Mouse (Mus musculus) ES-E14 (cell line): ENCODE measurements around the gene Hlcs. TPM values are rescaled to one million over a fixed set of nuclear protein-coding genes. Genes with fewer than 3 reads are reported as not detected.

Experiments
- DNase-seq: peaks from one replicate; pipeline ENCODE4 v3.0.0-alpha.2; 2013; ENCODE audit warnings: low read depth, low spot score
- H3K27ac ChIP-seq: 2 replicates; pipeline ENCODE4 v1.5.1; 2012; ENCODE audit warnings: low read depth, mild to moderate bottlenecking, low read length, moderate library complexity, mixed read lengths; ENCODE audit not compliant: poor library complexity, insufficient read depth, severe bottlenecking
- H3K36me3 ChIP-seq: 2 replicates; pipeline ENCODE4 v1.6.1; 2012; ENCODE audit warnings: mild to moderate bottlenecking, low read length, moderate library complexity, mixed read lengths; ENCODE audit not compliant: control insufficient read depth, poor library complexity, insufficient read depth, severe bottlenecking
- H3K4me1 ChIP-seq, 2 experiments: fragments of 150-350 bp in 1 of 2; sonication (generic) in 1 of 2; 2 replicates each; pipeline ENCODE4 v1.6.1; 2012; ENCODE audit warnings: low read length in 2 of 2, mild to moderate bottlenecking in 1 of 2, mixed read lengths in 1 of 2; ENCODE audit not compliant: control insufficient read depth in 2 of 2, insufficient read depth in 2 of 2, poor library complexity in 1 of 2
- H3K4me3 ChIP-seq, 2 experiments: fragments of 150-350 bp in 1 of 2; sonication (generic) in 1 of 2; 2 replicates each; pipeline ENCODE4 v1.5.1; 2012; ENCODE audit warnings: low read length in 2 of 2, low read depth in 1 of 2, mild to moderate bottlenecking in 1 of 2, mixed read lengths in 1 of 2; ENCODE audit not compliant: insufficient read depth in 1 of 2, poor library complexity in 1 of 2, severe bottlenecking in 1 of 2
- H3K9ac ChIP-seq: 2 replicates; pipeline ENCODE4 v1.6.1; 2012; ENCODE audit warnings: low read depth, mild to moderate bottlenecking, low read length, mixed read lengths; ENCODE audit not compliant: poor library complexity, insufficient read depth, severe bottlenecking
- H3K9me3 ChIP-seq: fragments of 150-350 bp; sonication (generic); 2 replicates; pipeline ENCODE4 v1.6.1; 2012; ENCODE audit warnings: low read depth, mild to moderate bottlenecking, low read length; ENCODE audit not compliant: control insufficient read depth, insufficient read depth
- CHD2 ChIP-seq: IDR thresholded peaks from 2 replicates; pipeline ENCODE4 v1.6.1; 2014; ENCODE audit warnings: mild to moderate bottlenecking, low read depth, low read length, inconsistent platforms
- HCFC1 ChIP-seq: IDR thresholded peaks from 2 replicates; pipeline ENCODE4 v1.6.1; 2012; ENCODE audit warnings: low read length, inconsistent platforms, borderline replicate concordance; ENCODE audit not compliant: insufficient read depth
- MAFK ChIP-seq: IDR thresholded peaks from 2 replicates; pipeline ENCODE4 v1.6.1; 2014; ENCODE audit warnings: mild to moderate bottlenecking, low read depth, low read length, inconsistent platforms; ENCODE audit not compliant: insufficient read depth
- ZC3H11A ChIP-seq: IDR thresholded peaks from 2 replicates; pipeline ENCODE4 v1.6.1; 2012; ENCODE audit warnings: low read depth, mild to moderate bottlenecking, inconsistent platforms, low read length, borderline replicate concordance
- ZNF384 ChIP-seq: IDR thresholded peaks from 2 replicates; pipeline ENCODE4 v1.6.1; 2012; ENCODE audit warnings: low read depth, low read length, inconsistent platforms
- in situ Hi-C, 2 experiments: fragments of 600-800 bp; cut with MboI; formaldehyde crosslinking; loops; one replicate each; pipeline ENCODE4 v1.15.1; 2025; ENCODE audit warnings: low sequenced_read_pairs in 2 of 2, inconsistent platforms in 1 of 2; ENCODE audit not compliant: unreplicated experiment in 2 of 2
- total RNA-seq: library from RNA; depleted of rRNA; stranded (reverse); fragments of 300-350 nt; gene quantifications from 2 replicates; pipeline ENCODE4 v1.2.3, GENCODE M21; 2012

Gene Hlcs
- total RNA-seq, 1 experiment, result 5.2 TPM

DNA sequence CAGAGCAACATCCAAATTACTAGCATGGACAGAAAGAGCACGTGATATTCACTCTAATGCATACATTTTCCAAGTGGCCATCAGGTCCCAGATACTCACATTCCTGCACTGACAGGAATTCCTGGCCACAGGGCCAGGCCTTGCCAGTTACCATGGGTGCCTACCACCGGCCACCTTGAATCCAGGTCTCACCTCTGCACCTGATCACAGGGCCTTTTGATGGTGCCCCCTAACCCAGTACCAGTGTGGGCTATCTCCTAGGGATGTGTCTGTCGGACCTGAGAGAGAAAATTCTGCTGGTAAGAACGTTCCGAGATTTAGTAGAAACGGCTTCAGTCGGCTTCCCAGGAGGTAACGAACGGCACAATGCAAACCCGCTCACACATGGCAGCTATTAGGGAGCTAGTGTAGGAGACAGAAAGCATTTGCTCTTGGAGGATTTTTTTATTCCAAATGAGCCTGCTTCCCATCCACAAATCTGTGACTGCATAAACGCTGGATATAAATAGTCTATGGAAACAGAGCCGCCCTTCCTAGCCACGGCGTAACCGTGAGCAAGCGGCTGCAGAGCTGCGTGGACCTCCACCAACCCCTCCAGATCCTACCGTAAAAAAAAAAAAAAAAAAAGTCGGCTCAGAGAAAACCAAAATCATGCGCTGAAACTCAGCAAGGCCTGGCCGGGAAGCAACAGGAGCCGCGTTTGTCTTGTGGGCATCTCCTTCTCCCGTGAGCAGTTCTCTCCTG is 59.5 kb downstream of the Hlcs start:
- in situ Hi-C loops, result no loop called here
- Histone ChIP-seq H3K27ac (no peak overlapping the region), H3K9me3 (no peaks in the 10 kb centered on the region), H3K9ac (no peak overlapping the region), H3K4me3 (no peak overlapping the region; a peak in 1 of 4 replicates), H3K4me1 (no peaks in the 10 kb centered on the region), H3K36me3 (no peaks in the 10 kb centered on the region)
- TF ChIP-seq ZNF384, result peak; percentile 50; the same call in 1 of the 2 replicates
- TF ChIP-seq MAFK, result no peak
- DNase-seq, result no peak

- TF ChIP-seq HCFC1 (no peak), ZC3H11A (no peak), CHD2 (no peak), MAFK (no peak), ZNF384 (no peak)
- no peaks in the 10 kb centered on the region for H3K4me1 ChIP-seq
- H3K9me3 ChIP-seq, result no peaks in the 10 kb centered on the region
- H3K9ac ChIP-seq, result no peak overlapping the region
- in situ Hi-C loops, result no loop called here
- no peaks in the 10 kb centered on the region for H3K36me3 ChIP-seq
- H3K27ac ChIP-seq, result no peak overlapping the region
- DNase-seq, result no peak
- H3K4me3 ChIP-seq, result no peak overlapping the region
These were observed 61.6 kb downstream of the Hlcs start for GRCm38 (mm10) chr16:94251756-94252155.

DNA sequence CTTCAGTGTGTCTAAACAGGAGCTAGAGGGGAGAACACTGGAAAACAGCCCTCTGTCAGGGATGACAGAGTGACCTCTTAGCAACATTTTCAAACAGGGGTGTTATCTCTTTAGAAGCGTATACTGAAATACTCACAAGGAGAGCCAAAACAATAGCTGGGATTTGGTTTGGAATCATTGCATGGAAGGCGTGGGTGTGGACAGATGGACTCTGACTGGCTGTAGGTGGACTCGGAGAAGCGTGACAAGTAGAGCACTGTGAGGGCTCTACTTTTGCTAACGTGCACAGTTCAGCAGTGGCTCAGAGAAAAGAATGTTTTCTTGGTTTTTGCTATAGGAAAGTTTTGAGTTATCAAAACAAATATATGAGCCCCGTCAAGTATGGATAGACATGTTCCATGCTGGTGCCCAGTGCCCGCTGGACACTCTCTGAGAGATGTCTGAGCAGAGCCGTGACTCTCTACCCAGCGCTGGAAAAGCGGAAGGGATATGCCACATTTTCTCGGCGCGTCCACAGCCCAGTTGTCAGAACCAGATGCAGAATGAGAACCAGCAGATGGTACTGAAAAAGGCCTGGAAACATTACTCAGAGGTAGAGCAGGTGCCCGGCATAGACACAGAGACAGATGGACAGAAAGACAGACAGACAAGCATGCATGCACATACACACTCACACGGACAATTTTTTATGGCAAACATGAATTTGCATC is 62.6 kb downstream of the Hlcs start:
- TF ChIP-seq CHD2 (no peak), ZC3H11A (no peak)
- H3K4me1 ChIP-seq, result peaks cover 0 to 3% of the 10 kb centered on the region in 2 experiments; a peak in 2 of 4 replicates
- H3K9ac ChIP-seq, result no peak overlapping the region
- H3K9me3 ChIP-seq, result no peaks in the 10 kb centered on the region
- H3K27ac ChIP-seq, result no peak overlapping the region
- in situ Hi-C loops, result no loop called here
- H3K4me3 ChIP-seq, result no peak overlapping the region
- H3K36me3 ChIP-seq, result no peaks in the 10 kb centered on the region
- DNase-seq, result no peak

- in situ Hi-C loops, result no loop called here
- H3K4me1 ChIP-seq, result peaks cover 0 to 3% of the 10 kb centered on the region in 2 experiments; a peak in 2 of 4 replicates
- no peak overlapping the region for H3K4me3 ChIP-seq
- no peak for DNase-seq
- H3K27ac ChIP-seq, result no peak overlapping the region
- H3K9ac ChIP-seq, result no peak overlapping the region
- no peaks in the 10 kb centered on the region for H3K9me3 ChIP-seq
- no peaks in the 10 kb centered on the region for H3K36me3 ChIP-seq
- TF ChIP-seq MAFK, result no peak
- TF ChIP-seq ZC3H11A, result no peak
- no peak for TF ChIP-seq ZNF384
- no peak for TF ChIP-seq CHD2
- no peak for TF ChIP-seq HCFC1
These were observed 63.2 kb downstream of the Hlcs start for GRCm38 (mm10) chr16:94250136-94250535.
